Mouse (Mus musculus) MEL-GATA-1-ER (cell line): ENCODE measurements around the gene Cd276.

Source experiments
- DNase-seq: peaks from one replicate; pipeline ENCODE4 v3.0.0-alpha.2; 2012; ENCODE audit warnings: low read depth; ENCODE audit errors: extremely low read depth

Cd276 gene

GRCm38 (mm10) chr9:58516480-58516879, 38.8 kb downstream of the Cd276 start:
- no peak for DNase-seq

GRCm38 (mm10) chr9:58513749-58514148, 41.5 kb downstream of the Cd276 start:
- no peak for DNase-seq

- no peak for DNase-seq
These were observed 44.8 kb downstream of the Cd276 start for GRCm38 (mm10) chr9:58510452-58510851.

- DNase-seq: no peak
These were observed 47.8 kb downstream of the Cd276 start for GRCm38 (mm10) chr9:58507216-58508005.

- DNase-seq: no peak
These were observed 54.3 kb downstream of the Cd276 start for GRCm38 (mm10) chr9:58500946-58501345.

GRCm38 (mm10) chr9:58497942-58498341, 57.3 kb downstream of the Cd276 start:
- DNase-seq: no peak

- peak; percentile 14 for DNase-seq
These were observed 58.6 kb downstream of the Cd276 start for GRCm38 (mm10) chr9:58496470-58497182.

GRCm38 (mm10) chr9:58495035-58495434, 60.2 kb downstream of the Cd276 start:
- no peak for DNase-seq

- no peak for DNase-seq
These were observed 64.8 kb downstream of the Cd276 start for GRCm38 (mm10) chr9:58490391-58490790.

- DNase-seq: no peak
These were observed 65.4 kb downstream of the Cd276 start for GRCm38 (mm10) chr9:58489865-58490165.

GRCm38 (mm10) chr9:58489133-58489864, 65.9 kb downstream of the Cd276 start:
- DNase-seq: no peak

GRCm38 (mm10) chr9:58487851-58488801, 67.1 kb downstream of the Cd276 start, which contains the start of gene Insyn1:
TSS of gene Insyn1 (plus strand) at chr9:58488603.
- no peak for DNase-seq

- DNase-seq: no peak
These were observed 68.2 kb downstream of the Cd276 start for GRCm38 (mm10) chr9:58487076-58487475.
